Mouse (Mus musculus) A20 (cell line): ENCODE results near the gene Rhoa.
A peak's percentile ranks its signal among the peaks of the same experiment; 100 is the strongest.

Experiments
- DNase-seq: peaks from one replicate; pipeline ENCODE4 v3.0.0-alpha.2; 2011; ENCODE audit warnings: low read depth, low spot score

The Rhoa gene

GRCm38 (mm10) chr9:108339886-108340257, 33.9 kb downstream of the Rhoa start:
- DNase-seq: peak; percentile 61

GRCm38 (mm10) chr9:108340258-108341138, 34.6 kb downstream of the Rhoa start:
- DNase-seq: peak; percentile 87

- no peak for DNase-seq
Observed at GRCm38 (mm10) chr9:108341139-108341475, 35.2 kb downstream of the Rhoa start.

GRCm38 (mm10) chr9:108341801-108342200, 35.9 kb downstream of the Rhoa start:
- peak; percentile 30 for DNase-seq

- peak; percentile 78 for DNase-seq
Observed at GRCm38 (mm10) chr9:108342301-108342831, 36.4 kb downstream of the Rhoa start.

- DNase-seq: peak; percentile 28
Observed at GRCm38 (mm10) chr9:108343331-108343730, 37.4 kb downstream of the Rhoa start.

GRCm38 (mm10) chr9:108343835-108344234, 37.9 kb downstream of the Rhoa start:
- DNase-seq: peak; percentile 20

GRCm38 (mm10) chr9:108344471-108344870, 38.5 kb downstream of the Rhoa start:
- no peak for DNase-seq

- DNase-seq: no peak
Observed at GRCm38 (mm10) chr9:108347024-108347423, 41.1 kb downstream of the Rhoa start.

- DNase-seq: peak; percentile 93
Observed at GRCm38 (mm10) chr9:108347540-108348289, 41.8 kb downstream of the Rhoa start, which contains the start of gene Usp4. TSS of gene Usp4 (plus strand) at chr9:108347853.

GRCm38 (mm10) chr9:108348290-108348680, 42.4 kb downstream of the Rhoa start:
- DNase-seq: no peak

- no peak for DNase-seq
Observed at GRCm38 (mm10) chr9:108349727-108350126, 43.8 kb downstream of the Rhoa start.

- no peak for DNase-seq
Observed at GRCm38 (mm10) chr9:108378234-108378633, 72.3 kb downstream of the Rhoa start.

GRCm38 (mm10) chr9:108378736-108379135, 72.8 kb downstream of the Rhoa start:
- DNase-seq: no peak

GRCm38 (mm10) chr9:108379294-108379693, 73.4 kb downstream of the Rhoa start:
- DNase-seq: no peak

- no peak for DNase-seq
Observed at GRCm38 (mm10) chr9:108381382-108381781, 75.5 kb downstream of the Rhoa start.

- DNase-seq: no peak
Observed at GRCm38 (mm10) chr9:108385006-108385405, 79.1 kb downstream of the Rhoa start.

- no peak for DNase-seq
Observed at GRCm38 (mm10) chr9:108386816-108387215, 80.9 kb downstream of the Rhoa start.
